Mouse (Mus musculus): ENCODE data around the gene Flt1.
A peak's percentile ranks its signal among the peaks of the same experiment; 100 is the strongest.

Flt1 gene

GRCm38 (mm10) chr5:147725831-147726700, at the start of gene Flt1:
TSS of gene Flt1 (minus strand) at chr5:147726011.
- DNase-seq (ENCODE audit: low spot score) = peak; percentile 39

GRCm38 (mm10) chr5:147775222-147775621, 49.4 kb upstream of the Flt1 start:
- DNase-seq (ENCODE audit: low spot score) = no peak

GRCm38 (mm10) chr5:147769918-147770317, 44.1 kb upstream of the Flt1 start:
- DNase-seq (ENCODE audit: low spot score) = no peak

GRCm38 (mm10) chr5:147764061-147764460, 38.2 kb upstream of the Flt1 start:
- no peak for DNase-seq (ENCODE audit: low spot score)

GRCm38 (mm10) chr5:147761984-147762383, 36.2 kb upstream of the Flt1 start:
- DNase-seq (ENCODE audit: low spot score) = no peak

GRCm38 (mm10) chr5:147761275-147761674, 35.5 kb upstream of the Flt1 start:
- DNase-seq (ENCODE audit: low spot score) = no peak

GRCm38 (mm10) chr5:147758640-147759319, 33.0 kb upstream of the Flt1 start:
- no peak for DNase-seq (ENCODE audit: low spot score)

- DNase-seq (ENCODE audit: low spot score) = no peak
Observed at GRCm38 (mm10) chr5:147757832-147758587, 32.2 kb upstream of the Flt1 start.

- peak; percentile 10 for DNase-seq (ENCODE audit: low spot score)
Observed at GRCm38 (mm10) chr5:147752914-147753341, 27.1 kb upstream of the Flt1 start.

GRCm38 (mm10) chr5:147751673-147752130, 25.9 kb upstream of the Flt1 start:
- DNase-seq (ENCODE audit: low spot score) = peak; percentile 49

- peak; percentile 29 for DNase-seq (ENCODE audit: low spot score)
Observed at GRCm38 (mm10) chr5:147749972-147750371, 24.2 kb upstream of the Flt1 start.

GRCm38 (mm10) chr5:147748081-147748581, 22.3 kb upstream of the Flt1 start:
- DNase-seq (ENCODE audit: low spot score) = peak; percentile 64

- no peak for DNase-seq (ENCODE audit: low spot score)
Observed at GRCm38 (mm10) chr5:147744900-147745653, 19.3 kb upstream of the Flt1 start.

- DNase-seq (ENCODE audit: low spot score) = no peak
Observed at GRCm38 (mm10) chr5:147742468-147743111, 16.8 kb upstream of the Flt1 start.

- no peak for DNase-seq (ENCODE audit: low spot score)
Observed at GRCm38 (mm10) chr5:147736766-147737280, 11.0 kb upstream of the Flt1 start.

- DNase-seq (ENCODE audit: low spot score) = peak; percentile 51
Observed at GRCm38 (mm10) chr5:147733682-147734081, 7.9 kb upstream of the Flt1 start.

GRCm38 (mm10) chr5:147732926-147733325, 7.1 kb upstream of the Flt1 start:
- no peak for DNase-seq (ENCODE audit: low spot score)

GRCm38 (mm10) chr5:147727481-147727880, 1.7 kb upstream of the Flt1 start:
- no peak for DNase-seq (ENCODE audit: low spot score)

GRCm38 (mm10) chr5:147726701-147727393, 1.0 kb upstream of the Flt1 start:
- peak; percentile 22 for DNase-seq (ENCODE audit: low spot score)

Measured in retina, embryonic 14.5 days (tissue).